Mouse (Mus musculus) G1E-ER4 (cell line): Measurements from ENCODE around the gene Pin4. TPM values are rescaled to one million over a fixed set of nuclear protein-coding genes. Genes with fewer than 3 reads are reported as not detected.

Experiments used
- GATA1 ChIP-seq: IDR thresholded peaks from one replicate; pipeline ENCODE4 v1.8.0; 2012; ENCODE audit warnings: low read length, inconsistent platforms
- polyA plus RNA-seq: library from polyadenylated mRNA; stranded (reverse); fragments of >175 nt; gene quantifications from 2 replicates; pipeline ENCODE4 v1.2.3, GENCODE M21; 2012

Pin4 gene
- polyA plus RNA-seq, 1 experiment, result 6.5 TPM

DNA sequence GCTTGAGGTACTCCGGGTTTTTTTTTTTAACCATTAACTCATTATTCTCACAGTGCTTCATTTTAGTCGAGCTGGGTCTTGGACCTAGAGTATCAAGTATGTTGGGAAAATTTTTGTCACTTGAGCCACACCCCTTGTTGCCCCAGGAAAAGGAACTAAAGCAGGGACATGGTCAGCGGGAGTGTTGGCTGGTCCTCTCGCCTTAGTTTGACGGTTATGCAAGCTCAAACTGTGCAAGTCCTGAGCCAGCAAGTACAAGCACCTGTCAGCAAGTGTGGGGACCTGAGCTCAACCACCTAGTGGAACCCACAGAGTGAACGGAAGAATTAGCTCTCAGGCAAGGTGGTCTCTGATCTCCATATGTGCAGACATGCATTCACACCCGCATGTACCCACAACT is 17.4 kb upstream of the Pin4 start:
- no peak for TF ChIP-seq GATA1

DNA sequence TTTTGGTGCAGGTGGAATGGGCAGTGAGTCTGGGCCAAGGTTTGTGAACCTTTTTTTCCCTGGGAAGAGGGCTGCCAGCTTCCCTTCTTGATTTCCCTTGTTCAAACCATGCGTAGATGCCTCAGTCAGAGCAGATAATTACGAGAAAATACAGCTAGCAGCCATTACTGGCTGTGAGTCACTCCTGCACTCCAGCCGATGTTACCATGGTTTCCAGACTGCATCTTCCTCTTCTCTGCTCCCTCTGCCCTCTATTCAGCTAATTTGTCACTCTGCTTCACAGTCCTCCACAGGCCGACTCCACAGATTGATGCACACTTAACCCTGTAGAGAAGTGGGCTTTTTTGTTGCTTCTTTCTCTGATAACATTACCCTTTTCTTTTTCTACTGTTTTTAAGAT is 3.6 kb upstream of the Pin4 start:
- no peak for TF ChIP-seq GATA1

DNA sequence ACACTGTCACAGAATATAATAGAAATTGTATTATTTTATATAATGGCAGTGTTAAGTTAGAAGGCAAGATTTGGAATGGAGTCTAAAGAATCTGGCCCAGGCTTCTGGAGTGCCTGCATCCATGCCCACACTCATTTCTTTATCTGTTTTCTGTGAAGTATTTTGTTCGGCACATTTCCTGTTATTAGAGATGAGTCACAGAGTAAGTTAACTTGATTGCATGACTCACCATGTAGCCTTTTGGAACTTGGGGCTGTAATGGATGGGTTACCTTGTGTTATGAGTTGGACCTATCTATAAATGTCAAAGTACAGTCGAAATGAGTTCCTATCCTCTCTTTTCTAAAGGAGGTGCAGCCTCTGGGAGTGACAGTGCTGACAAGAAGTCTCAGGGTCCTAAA is 2.1 kb downstream of the Pin4 start:
- TF ChIP-seq GATA1, result no peak

DNA sequence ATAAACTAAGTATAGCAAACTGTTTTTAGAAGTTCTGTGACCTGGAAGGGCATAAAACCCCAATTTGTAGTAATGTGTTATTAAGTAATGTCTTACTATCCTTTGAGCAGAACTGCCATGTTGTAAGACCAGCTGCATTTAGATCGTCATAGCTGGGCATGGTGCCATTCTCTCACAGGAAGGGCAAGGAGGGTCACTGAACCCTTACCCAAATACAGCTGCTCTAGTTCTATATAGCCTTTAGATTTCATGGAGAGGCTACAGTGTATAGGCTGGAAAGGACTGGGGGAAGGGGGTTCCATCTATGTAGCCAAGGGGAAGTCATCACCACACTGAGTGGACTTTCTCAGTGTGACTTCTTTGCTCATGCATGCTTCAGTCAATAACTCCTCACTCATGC is 21.9 kb downstream of the Pin4 start:
- no peak for TF ChIP-seq GATA1

DNA sequence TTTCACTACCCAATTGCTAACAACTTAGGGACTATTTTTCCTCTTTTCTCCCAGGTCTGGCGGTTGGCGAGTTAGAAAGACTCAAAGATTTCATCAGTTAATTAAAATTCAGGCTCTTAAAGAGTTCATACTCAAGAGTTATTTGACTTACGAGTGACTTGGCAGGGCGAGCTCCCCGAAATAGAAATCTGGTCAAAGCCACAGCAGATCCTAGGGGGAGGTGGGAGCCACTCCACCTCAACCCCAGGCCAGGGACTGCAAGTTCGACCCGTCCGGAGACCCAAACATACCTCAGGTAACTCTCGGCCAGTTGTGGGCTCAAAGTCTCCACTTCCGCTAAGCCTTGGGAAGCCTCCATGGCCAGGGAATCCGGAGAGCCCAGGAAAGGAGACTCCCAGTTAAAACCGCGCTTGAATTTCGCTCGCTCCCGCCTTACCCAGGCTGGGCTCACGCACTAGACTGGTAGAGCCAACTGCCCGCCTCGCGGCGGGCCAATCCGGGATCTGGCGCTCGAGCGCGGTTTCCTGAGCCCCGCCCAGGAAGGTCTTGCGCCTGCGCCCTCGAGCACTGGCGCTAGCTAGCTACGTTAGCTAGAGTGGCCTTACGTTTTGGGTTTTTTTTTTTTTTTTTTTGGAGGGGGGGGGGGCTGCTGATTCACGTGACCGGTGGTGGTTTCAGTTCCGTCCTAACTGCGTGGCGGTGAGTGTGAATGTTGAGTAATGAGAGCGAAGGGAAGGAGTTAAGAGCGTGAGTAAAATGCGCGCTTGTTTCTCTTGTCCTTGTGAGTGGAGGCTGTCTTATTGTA is 37.6 kb downstream of the Pin4 start, which contains the start of gene Ercc6l:
Gene Ercc6l, minus strand, starts transcription at position 474 of the 805 bp plus-strand sequence.
- TF ChIP-seq GATA1, result no peak

DNA sequence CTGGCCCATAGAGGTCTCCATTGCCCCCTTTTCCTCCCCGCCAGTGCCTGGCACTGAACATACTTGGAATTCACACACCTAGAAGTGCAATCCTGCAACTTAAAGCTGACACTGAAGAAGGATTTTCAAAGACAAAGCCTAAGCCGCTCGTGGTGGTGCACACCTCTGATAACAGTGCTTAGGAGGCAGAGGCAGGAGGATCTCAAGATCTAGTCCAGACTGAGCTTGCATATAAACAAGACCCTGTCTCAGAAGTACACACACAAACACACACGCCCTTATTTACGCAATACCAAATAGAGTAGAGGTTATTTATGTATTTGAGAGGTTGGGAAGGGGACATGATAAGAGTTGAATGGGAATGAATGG is 38.2 kb downstream of the Pin4 start:
- TF ChIP-seq GATA1, result no peak

DNA sequence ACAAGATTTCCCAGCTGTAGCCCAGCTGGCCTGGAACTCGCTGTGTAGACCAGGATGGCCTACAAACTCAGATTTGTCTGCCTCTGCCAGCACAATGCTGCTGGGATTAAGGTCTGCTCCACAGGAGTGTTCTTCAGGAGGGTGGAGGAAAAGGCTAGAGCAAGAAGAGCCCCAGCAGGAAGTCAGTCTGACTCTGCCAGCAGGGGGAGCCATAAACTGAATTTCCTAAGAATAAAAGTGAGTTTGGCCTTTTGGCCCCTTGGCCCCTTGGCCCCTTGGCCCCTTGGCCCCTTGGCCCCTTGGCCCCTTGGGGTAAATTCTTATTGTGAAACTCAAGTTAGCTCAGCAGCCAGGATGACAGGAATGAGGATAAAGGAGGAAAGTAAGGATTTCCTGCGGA is 40.5 kb downstream of the Pin4 start:
- TF ChIP-seq GATA1, result no peak

DNA sequence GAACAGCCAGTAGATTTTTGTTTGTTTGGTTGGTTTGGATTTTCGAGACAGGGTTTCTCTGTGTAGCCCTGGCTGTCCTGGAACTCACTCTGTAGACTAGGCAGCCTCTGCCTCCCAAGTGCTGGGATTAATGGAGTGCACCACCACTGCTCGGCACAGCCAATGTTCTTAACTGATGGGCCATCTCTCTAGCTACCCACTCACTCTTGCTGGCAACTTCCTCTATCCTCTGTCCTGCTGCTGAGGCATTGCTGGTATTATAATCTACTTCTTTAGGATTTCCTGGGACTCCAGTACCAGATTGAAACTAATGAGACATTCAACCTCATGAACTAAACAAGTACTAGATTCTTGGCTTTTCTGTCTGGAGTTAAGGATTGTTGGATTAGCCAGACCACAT is 41.3 kb downstream of the Pin4 start:
- no peak for TF ChIP-seq GATA1

DNA sequence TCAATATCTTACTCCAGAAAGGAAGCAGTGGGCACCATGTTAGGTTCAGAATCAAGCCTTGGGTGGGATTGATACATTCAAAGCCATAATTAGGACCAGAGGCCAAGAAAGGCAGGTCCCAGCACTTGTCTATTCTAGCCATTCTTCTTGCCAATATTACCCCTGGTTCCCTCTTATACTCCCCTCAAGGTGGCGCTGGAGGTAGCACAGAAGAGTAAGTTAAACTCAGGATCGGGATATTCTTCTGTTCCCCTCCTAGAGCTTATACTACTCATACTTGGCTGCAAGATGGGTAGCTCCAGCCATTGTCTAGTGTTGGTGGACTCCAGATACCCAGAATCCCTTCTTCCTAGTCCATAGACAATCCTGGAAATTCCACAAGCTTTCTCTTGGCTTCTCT is 43.8 kb downstream of the Pin4 start:
- TF ChIP-seq GATA1, result no peak

DNA sequence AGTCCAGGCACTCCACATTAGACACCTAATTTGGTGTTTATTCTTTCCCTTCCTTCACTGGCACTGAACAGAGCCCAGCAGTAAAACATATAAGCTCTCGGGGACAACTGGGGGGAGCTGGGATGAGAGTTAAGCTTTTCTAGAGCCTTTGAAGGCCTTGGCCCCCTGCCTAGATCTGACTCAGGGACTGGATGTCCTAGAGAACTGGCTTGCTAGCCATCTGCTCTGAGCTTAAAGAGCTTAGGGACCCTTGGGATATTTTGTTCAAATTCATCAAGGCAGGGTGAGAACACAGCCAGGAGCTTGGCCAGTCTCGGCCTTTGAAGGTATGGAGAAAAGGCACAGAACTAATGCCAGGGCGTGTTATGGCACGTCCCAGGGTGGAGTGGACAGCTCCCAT is 44.3 kb downstream of the Pin4 start:
- no peak for TF ChIP-seq GATA1

DNA sequence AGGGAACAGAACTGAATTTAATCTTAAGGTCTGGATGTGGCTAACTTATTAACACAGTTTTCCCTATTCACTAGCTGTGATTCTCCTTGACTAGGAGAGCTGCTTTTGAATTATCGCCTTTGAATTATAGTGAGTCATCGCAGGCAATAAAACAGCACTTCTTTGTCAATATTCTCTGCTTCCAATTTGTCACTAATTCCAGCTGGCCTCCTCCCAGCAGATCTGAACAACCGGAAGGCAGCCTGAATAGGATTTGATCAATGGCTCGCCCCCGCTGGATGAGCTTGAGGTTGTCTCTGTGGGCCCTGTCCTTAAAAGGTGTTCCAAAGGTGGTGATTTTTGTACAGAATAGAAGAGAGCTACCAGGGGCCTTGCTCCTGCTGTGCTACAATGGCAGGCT is 47.3 kb downstream of the Pin4 start:
- no peak for TF ChIP-seq GATA1

DNA sequence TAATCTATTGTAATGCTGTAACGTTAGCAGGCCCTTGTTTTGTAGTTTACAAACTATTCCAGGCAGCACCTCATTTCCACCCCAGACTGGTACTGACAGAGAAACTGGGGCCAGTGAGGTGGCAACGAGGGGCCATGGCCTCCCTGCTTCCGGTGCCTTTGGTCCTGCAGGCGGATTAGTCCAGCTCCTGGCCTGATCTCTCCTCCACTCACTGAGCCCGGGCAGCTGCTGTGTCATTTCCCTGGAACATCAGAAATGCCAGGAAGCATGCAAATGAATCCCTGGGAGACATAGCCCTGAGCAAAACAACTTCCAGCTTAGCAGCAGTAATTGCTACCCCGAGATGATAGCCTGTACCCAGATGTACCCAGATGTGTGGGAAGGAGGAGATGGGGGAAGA is 47.7 kb downstream of the Pin4 start:
- no peak for TF ChIP-seq GATA1

DNA sequence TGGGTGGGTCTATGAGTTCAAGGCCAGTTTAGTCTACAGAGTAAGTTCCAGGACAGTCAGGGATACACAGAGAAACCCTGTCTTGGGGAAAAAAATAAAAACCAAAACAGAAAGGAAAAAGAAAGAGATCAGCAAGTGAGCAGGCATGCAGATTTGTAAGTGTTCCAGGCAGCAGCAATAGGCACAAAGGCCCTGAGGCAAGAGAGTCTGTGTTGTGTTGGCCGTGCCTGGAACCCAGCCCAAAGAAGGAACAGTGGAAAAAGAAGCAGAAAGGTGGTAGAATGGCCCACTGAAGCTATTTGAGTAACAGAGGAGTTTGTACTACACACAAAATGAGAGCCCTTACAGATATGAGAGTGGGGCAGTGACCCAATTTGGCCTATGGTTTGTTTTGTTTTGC is 50.5 kb downstream of the Pin4 start:
- TF ChIP-seq GATA1, result no peak

DNA sequence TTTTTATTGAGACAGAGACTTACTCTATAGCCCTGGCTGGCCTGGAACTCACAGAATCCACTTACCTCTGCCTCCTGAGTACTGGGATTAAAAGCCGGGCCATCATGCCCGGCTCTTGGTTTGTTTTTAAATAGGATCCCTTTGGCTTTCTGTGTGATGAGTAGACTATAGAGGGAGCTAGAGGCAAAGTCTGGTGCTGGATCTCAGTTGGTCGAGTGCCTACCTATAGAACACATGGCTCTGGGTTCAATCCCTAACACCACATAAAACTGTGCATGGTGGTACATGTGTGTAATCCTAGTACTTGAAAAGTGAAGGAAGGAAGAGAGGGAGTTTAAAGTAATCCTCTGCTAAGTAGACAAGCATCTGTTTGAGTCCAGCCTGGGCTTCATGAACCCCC is 50.9 kb downstream of the Pin4 start:
- no peak for TF ChIP-seq GATA1

DNA sequence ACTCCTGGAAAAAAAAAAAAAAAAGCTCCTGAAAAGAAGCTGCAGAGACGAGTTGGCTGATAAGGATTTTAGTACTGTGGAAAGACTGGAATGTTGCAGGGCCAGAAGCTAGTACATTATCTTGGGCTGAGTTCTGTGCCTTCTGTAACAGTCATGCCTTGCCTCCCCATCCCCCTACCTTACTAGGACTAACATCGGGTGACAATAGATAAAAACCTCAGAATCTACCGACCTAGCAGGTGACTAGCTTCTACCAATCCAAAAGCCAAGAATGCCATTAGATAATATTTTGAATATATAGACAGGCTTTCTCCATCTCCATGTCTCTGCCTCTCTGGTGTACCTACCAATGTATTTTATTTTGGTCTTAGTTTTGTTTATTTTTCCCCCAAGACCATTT is 51.7 kb downstream of the Pin4 start:
- no peak for TF ChIP-seq GATA1

DNA sequence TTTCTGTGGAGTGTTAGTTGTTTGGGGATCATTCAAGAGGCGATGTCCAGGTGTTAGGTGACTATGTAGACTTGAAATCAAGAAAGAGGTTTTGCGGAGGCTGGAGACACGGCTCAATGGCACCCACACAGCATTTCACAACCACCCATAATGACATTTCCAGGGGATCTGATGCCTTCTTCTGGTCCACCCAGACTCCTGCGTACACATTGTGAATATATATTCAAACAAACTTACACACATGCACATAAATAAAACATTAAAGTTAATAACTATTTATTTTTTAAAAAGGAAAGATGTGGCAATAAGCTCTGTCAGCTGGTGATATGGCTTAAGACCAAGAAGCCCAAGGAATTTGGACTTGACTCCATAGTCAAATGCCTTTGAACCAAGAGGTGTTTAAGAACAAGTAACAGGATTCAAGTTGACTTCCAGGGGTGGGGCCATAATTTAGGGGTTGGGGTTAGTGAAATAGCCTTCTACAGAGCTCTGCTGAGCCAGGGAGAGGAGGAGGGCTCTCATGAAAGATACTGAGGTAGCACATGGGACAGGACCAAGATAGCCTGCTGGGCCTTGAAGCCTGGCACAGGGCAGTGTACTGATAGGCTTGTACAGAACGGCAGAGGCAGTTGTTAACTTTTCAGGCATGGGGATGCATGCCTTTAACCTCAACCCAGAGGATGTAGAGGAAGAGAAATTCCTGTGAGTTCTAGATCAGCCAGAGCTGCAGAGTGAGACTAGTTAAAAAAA is 56.5 kb downstream of the Pin4 start:
- no peak for TF ChIP-seq GATA1

Other genes starting within 250 kb of the Pin4 start
- gene Rtl5, start 48.1 kb upstream of the Pin4 start, polyA plus RNA-seq, result not detected in 2 replicates
- gene Ercc6l, start 37.6 kb downstream of the Pin4 start, polyA plus RNA-seq, result 0.72 and 1.1 TPM in 2 replicates
- gene Rps4x, start 69.9 kb downstream of the Pin4 start, polyA plus RNA-seq, result 66.6 and 93.7 TPM in 2 replicates
- gene Cited1, start 132.7 kb downstream of the Pin4 start, polyA plus RNA-seq, result not detected in 2 replicates